Mouse (Mus musculus): Measurements from ENCODE around the gene Acyp2.

- TF ChIP-seq CTCF (IDR thresholded peaks at IDR 0.05; ENCODE audit: low read depth, low read length) (no peak), POLR2A (IDR thresholded peaks at IDR 0.05; ENCODE audit: borderline replicate concordance, low read depth, low read length) (no peak)
Measured at GRCm38 (mm10) chr11:30517133-30517532, 132.3 kb downstream of the Acyp2 start.

All from bone marrow macrophage, adult 2 months (primary cell).